Mouse (Mus musculus) adrenal gland, postnatal 36 days (tissue): Measurements from ENCODE around the gene Fxr2. TPM values are rescaled to one million over a fixed set of nuclear protein-coding genes. Genes with fewer than 3 reads are reported as not detected.

Experiments used
- DNase-seq, 2 experiments: peaks; one replicate each; pipeline ENCODE4 v3.0.0; 2021; ENCODE audit warnings: mixed read lengths in 1 of 2
- long read RNA-seq, 2 experiments: library from polyadenylated mRNA; stranded (forward); transcript quantifications; one replicate each; pipeline ENCODE4 v2.0.0; 2021; ENCODE audit warnings: borderline sequencing depth in 2 of 2
- total RNA-seq, 2 experiments: library from RNA; stranded (reverse); gene quantifications; 2 replicates each; pipeline ENCODE4 v1.2.3; 2021

Gene Fxr2
- 10 to 100 TPM; 80.5 to 88.4 TPM for total RNA-seq
- long read RNA-seq, experiment 1, transcript Fxr2-201 (17 exons, 2,951 nt): major isoform, 79 of 117 reads
- long read RNA-seq, experiment 1, partial matches to known transcripts: 27 of 117 reads
- long read RNA-seq, experiment 1, other reads (novel, unspliced or antisense): 11 of 117 reads
- long read RNA-seq, experiment 2, transcript Fxr2-201 (17 exons, 2,951 nt): major isoform, 33 of 48 reads
- long read RNA-seq, experiment 2, partial matches to known transcripts: 8 of 48 reads
- long read RNA-seq, experiment 2, other reads (novel, unspliced or antisense): 7 of 48 reads

GRCm38 (mm10) chr11:69632284-69633089, at the start of gene Fxr2:
TSS of gene Fxr2 (plus strand) at chr11:69632990.
- peak; percentile 100 for DNase-seq

- no peak for DNase-seq
Measured at GRCm38 (mm10) chr11:69584008-69584407, 48.8 kb upstream of the Fxr2 start.

GRCm38 (mm10) chr11:69584937-69585336, 47.9 kb upstream of the Fxr2 start:
- DNase-seq: no peak

- DNase-seq: no peak
Measured at GRCm38 (mm10) chr11:69585718-69586325, 47.0 kb upstream of the Fxr2 start.

GRCm38 (mm10) chr11:69589207-69589834, 43.5 kb upstream of the Fxr2 start:
- no peak for DNase-seq

- no peak for DNase-seq
Measured at GRCm38 (mm10) chr11:69590622-69591021, 42.2 kb upstream of the Fxr2 start.

- no peak for DNase-seq
Measured at GRCm38 (mm10) chr11:69591424-69591823, 41.4 kb upstream of the Fxr2 start.

GRCm38 (mm10) chr11:69591899-69592637, 40.7 kb upstream of the Fxr2 start:
- no peak for DNase-seq

- DNase-seq: no peak
Measured at GRCm38 (mm10) chr11:69592799-69593198, 40.0 kb upstream of the Fxr2 start.

GRCm38 (mm10) chr11:69594853-69595252, 37.9 kb upstream of the Fxr2 start:
- no peak for DNase-seq

GRCm38 (mm10) chr11:69599436-69599835, 33.4 kb upstream of the Fxr2 start:
- DNase-seq: no peak

- peak; percentile 38 to 66 for DNase-seq
Measured at GRCm38 (mm10) chr11:69600098-69600497, 32.7 kb upstream of the Fxr2 start.

- DNase-seq: peak in 1 of 2 experiments; percentile 32
Measured at GRCm38 (mm10) chr11:69601768-69602167, 31.0 kb upstream of the Fxr2 start.

- no peak for DNase-seq
Measured at GRCm38 (mm10) chr11:69603516-69603915, 29.3 kb upstream of the Fxr2 start.

GRCm38 (mm10) chr11:69604347-69604746, 28.4 kb upstream of the Fxr2 start:
- no peak for DNase-seq

GRCm38 (mm10) chr11:69604795-69605664, 27.8 kb upstream of the Fxr2 start:
- peak; percentile 26 to 47 for DNase-seq

GRCm38 (mm10) chr11:69605726-69606490, 26.9 kb upstream of the Fxr2 start, which contains the start of gene Atp1b2:
TSS of gene Atp1b2 (minus strand) at chr11:69605942.
- peak; percentile 72 to 80 for DNase-seq

- DNase-seq: no peak
Measured at GRCm38 (mm10) chr11:69606491-69606795, 26.3 kb upstream of the Fxr2 start.

GRCm38 (mm10) chr11:69606832-69607231, 26.0 kb upstream of the Fxr2 start:
- DNase-seq: no peak

GRCm38 (mm10) chr11:69608525-69608924, 24.3 kb upstream of the Fxr2 start:
- DNase-seq: no peak
